ENCODE assay signal across 9 mouse cellular contexts in the genomic region with DNA sequence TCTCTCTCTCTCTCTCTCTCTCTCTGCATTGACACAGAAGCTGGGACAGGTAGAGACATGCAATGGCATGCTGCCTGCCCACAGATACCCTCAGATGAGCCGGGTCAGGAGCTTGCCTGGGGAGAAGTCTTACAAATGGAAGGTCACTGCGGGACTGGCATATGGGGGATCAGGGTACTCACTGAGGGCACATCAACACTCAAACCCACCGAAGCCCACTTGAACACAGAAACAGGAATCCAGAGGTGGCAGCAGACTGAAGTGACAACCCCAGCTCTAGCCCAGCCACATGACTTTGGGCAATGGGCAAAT. TPM values are rescaled to one million over a fixed set of nuclear protein-coding genes. Genes with fewer than 3 reads are reported as not detected.
DNase-seq lines count a peak whose midpoint lies in the region; ATAC-seq and TF ChIP-seq lines count a peak whose summit lies in the region.
"Had no signal": no experiment of that assay in that cellular context is flagged by ENCODE, and none has a peak within 500 bp of the region (broad histone marks: within the 10 kb centered on the region; RNA-seq: fewer than 3 reads in every experiment).

No protein-coding gene starts in this region.

- H3K9ac ChIP-seq in forebrain, embryonic 16.5 days (replicated peaks; ENCODE audit: low read depth, low read length): no peak overlapping the region
- H3K9ac ChIP-seq in limb, embryonic 15.5 days: 0 out of 2 replicates have a peak overlapping the region, but pooled peaks have one; percentile 1
- H3K9ac ChIP-seq in stomach, embryonic 14.5 days (replicated peaks; ENCODE audit: low read depth, low read length): peak overlapping the region; percentile 48; the same call in 1 of the 2 replicates

- H3K36me3 ChIP-seq in spleen, adult 2 months (ENCODE audit: control insufficient read depth, insufficient read depth, low read length): no peaks in the 10 kb centered on the region
- H3K36me3 ChIP-seq in forebrain, embryonic 16.5 days (ENCODE audit: control insufficient read depth, insufficient read depth): no peaks in the 10 kb centered on the region
- H3K36me3 ChIP-seq in limb, embryonic 15.5 days: peaks cover 7% of the 10 kb centered on the region; the same call in 1 of the 2 replicates
- H3K36me3 ChIP-seq in stomach, embryonic 14.5 days (ENCODE audit: control insufficient read depth, insufficient read depth, low read length): peaks cover 2% of the 10 kb centered on the region; the same call in 1 of the 2 replicates

- no peak for DNase-seq in spleen, adult 2 months (ENCODE audit: low read depth in 1 of 2, low spot score in 2 of 2)
- no peak for DNase-seq in spleen, adult 12 weeks (ENCODE audit: low spot score)
- DNase-seq in cerebellum, adult 18-20 months: no peak
- no peak for DNase-seq in thymus, postnatal 14 days
- DNase-seq in cerebellum, adult 8-10 months: no peak

- TF ChIP-seq POLR2A in spleen, adult 2 months (IDR thresholded peaks at IDR 0.05; ENCODE audit: low read depth, low read length): no peak

- H3K4me1 ChIP-seq in spleen, adult 2 months (ENCODE audit: control insufficient read depth, insufficient read depth, insufficient read length): peaks cover 2% of the 10 kb centered on the region; the same call in 1 of the 2 replicates
- peaks cover 19% of the 10 kb centered on the region for H3K4me1 ChIP-seq in forebrain, embryonic 16.5 days (replicated peaks; ENCODE audit: control insufficient read depth, insufficient read depth, low read length)
- H3K4me1 ChIP-seq in limb, embryonic 15.5 days: peaks cover 35% of the 10 kb centered on the region
- H3K4me1 ChIP-seq in stomach, embryonic 14.5 days (ENCODE audit: control insufficient read depth, insufficient read depth, low read length): peaks cover 10% of the 10 kb centered on the region

- peak overlapping the region; percentile 45 for H3K4me3 ChIP-seq in spleen, adult 2 months (ENCODE audit: extremely low read depth, insufficient read depth, insufficient read length)
- no peak overlapping the region for H3K4me3 ChIP-seq in forebrain, embryonic 16.5 days (replicated peaks; ENCODE audit: low read length)
- peak overlapping the region; percentile 68 for H3K4me3 ChIP-seq in limb, embryonic 15.5 days
- H3K4me3 ChIP-seq in stomach, embryonic 14.5 days (ENCODE audit: low read depth, low read length): peak overlapping the region; percentile 65

- 82% methylated on average over 3 of the region's 3 CpGs for WGBS in spleen, adult 2 months
- WGBS in forebrain, embryonic 16.5 days: 20% methylated on average over 3 of the region's 3 CpGs
- WGBS in limb, embryonic 15.5 days: 27% methylated on average over 3 of the region's 3 CpGs
- WGBS in stomach, embryonic 14.5 days: 17% methylated on average over 3 of the region's 3 CpGs

- peak overlapping the region; percentile 37; the same call in 1 of the 2 replicates for H3K27ac ChIP-seq in spleen, adult 2 months (ENCODE audit: insufficient read depth, low read length)
- no peak overlapping the region for H3K27ac ChIP-seq in forebrain, embryonic 16.5 days (ENCODE audit: low read length)
- H3K27ac ChIP-seq in limb, embryonic 15.5 days: peak overlapping the region; percentile 86
- H3K27ac ChIP-seq in stomach, embryonic 14.5 days (ENCODE audit: low read length): peak overlapping the region; percentile 84
- H3K27ac ChIP-seq: left cerebral cortex, adult 2 months had no signal

- TF ChIP-seq CTCF in spleen, adult 2 months (IDR thresholded peaks at IDR 0.05; ENCODE audit: extremely low read depth, insufficient read depth, insufficient read length, insufficient replicate concordance): no peak

- H3K27me3 ChIP-seq in spleen, adult 2 months (ENCODE audit: control insufficient read depth, insufficient read depth, low read length): peaks cover 8% of the 10 kb centered on the region; the same call in 1 of the 2 replicates
- no peaks in the 10 kb centered on the region for H3K27me3 ChIP-seq in forebrain, embryonic 16.5 days (replicated peaks; ENCODE audit: control insufficient read depth, insufficient read depth, low read length)
- H3K27me3 ChIP-seq in limb, embryonic 15.5 days: no peaks in the 10 kb centered on the region
- no peaks in the 10 kb centered on the region for H3K27me3 ChIP-seq in stomach, embryonic 14.5 days (ENCODE audit: control insufficient read depth, insufficient read depth, low read length)

- peak; percentile 4; the same call in 1 of the 2 replicates for ATAC-seq in forebrain, embryonic 16.5 days
- ATAC-seq in limb, embryonic 15.5 days (ENCODE audit: insufficient number of reproducible peaks, low FRiP score, low TSS enrichment, low read depth): no peak
- ATAC-seq in stomach, embryonic 14.5 days (ENCODE audit: insufficient number of reproducible peaks, insufficient read depth, low FRiP score, low read depth): no peak

- H3K4me2 ChIP-seq in forebrain, embryonic 16.5 days (ENCODE audit: low read length): peak overlapping the region; percentile 77
- peak overlapping the region; percentile 76 for H3K4me2 ChIP-seq in limb, embryonic 15.5 days
- peak overlapping the region; percentile 69 for H3K4me2 ChIP-seq in stomach, embryonic 14.5 days (replicated peaks; ENCODE audit: low read depth, low read length)

- H3K9me3 ChIP-seq in forebrain, embryonic 16.5 days (ENCODE audit: control insufficient read depth, low read length): no peaks in the 10 kb centered on the region
- H3K9me3 ChIP-seq in limb, embryonic 15.5 days: no peaks in the 10 kb centered on the region
- H3K9me3 ChIP-seq in stomach, embryonic 14.5 days (ENCODE audit: control insufficient read depth, low read depth, low read length): no peaks in the 10 kb centered on the region

RNA-seq across cellular contexts. Expression of a gene that starts 0.6 kb away (rescaled TPM):
- 106 and 129 TPM in 2 replicates for polyA plus RNA-seq in spleen, adult 2 months (2012; rRNA removed)
- polyA plus RNA-seq in forebrain, embryonic 16.5 days (2015; fragmentation: Nextera tagmentation; extraction: Ambion mirVana): 14.6 and 15.9 TPM in 2 replicates
- polyA plus RNA-seq in limb, embryonic 15.5 days (2015; fragmentation: Nextera tagmentation; extraction: Ambion mirVana): 131 and 133 TPM in 2 replicates
- polyA plus RNA-seq in stomach, embryonic 14.5 days (2014; fragmentation: Nextera tagmentation; extraction: Ambion mirVana): 66.4 and 75.3 TPM in 2 replicates

RNA-seq across cellular contexts. Expression of a gene that starts 27.6 kb away (rescaled TPM):
- 2.9 and 3.5 TPM in 2 replicates for polyA plus RNA-seq in spleen, adult 2 months (2012; rRNA removed)
- 1.0 and 1.1 TPM in 2 replicates for polyA plus RNA-seq in forebrain, embryonic 16.5 days (2015; fragmentation: Nextera tagmentation; extraction: Ambion mirVana)
- 3.0 and 3.9 TPM in 2 replicates for polyA plus RNA-seq in limb, embryonic 15.5 days (2015; fragmentation: Nextera tagmentation; extraction: Ambion mirVana)
- 32.0 and 34.1 TPM in 2 replicates for polyA plus RNA-seq in stomach, embryonic 14.5 days (2014; fragmentation: Nextera tagmentation; extraction: Ambion mirVana)

RNA-seq across cellular contexts. Expression of a gene that starts 34.5 kb away (rescaled TPM):
- 49.6 and 59.2 TPM in 2 replicates for polyA plus RNA-seq in spleen, adult 2 months (2012; rRNA removed)
- polyA plus RNA-seq in forebrain, embryonic 16.5 days (2015; fragmentation: Nextera tagmentation; extraction: Ambion mirVana): 44.2 and 46.6 TPM in 2 replicates
- 46.3 and 53.7 TPM in 2 replicates for polyA plus RNA-seq in limb, embryonic 15.5 days (2015; fragmentation: Nextera tagmentation; extraction: Ambion mirVana)
- 77.2 and 77.8 TPM in 2 replicates for polyA plus RNA-seq in stomach, embryonic 14.5 days (2014; fragmentation: Nextera tagmentation; extraction: Ambion mirVana)
